In the genomic region with DNA sequence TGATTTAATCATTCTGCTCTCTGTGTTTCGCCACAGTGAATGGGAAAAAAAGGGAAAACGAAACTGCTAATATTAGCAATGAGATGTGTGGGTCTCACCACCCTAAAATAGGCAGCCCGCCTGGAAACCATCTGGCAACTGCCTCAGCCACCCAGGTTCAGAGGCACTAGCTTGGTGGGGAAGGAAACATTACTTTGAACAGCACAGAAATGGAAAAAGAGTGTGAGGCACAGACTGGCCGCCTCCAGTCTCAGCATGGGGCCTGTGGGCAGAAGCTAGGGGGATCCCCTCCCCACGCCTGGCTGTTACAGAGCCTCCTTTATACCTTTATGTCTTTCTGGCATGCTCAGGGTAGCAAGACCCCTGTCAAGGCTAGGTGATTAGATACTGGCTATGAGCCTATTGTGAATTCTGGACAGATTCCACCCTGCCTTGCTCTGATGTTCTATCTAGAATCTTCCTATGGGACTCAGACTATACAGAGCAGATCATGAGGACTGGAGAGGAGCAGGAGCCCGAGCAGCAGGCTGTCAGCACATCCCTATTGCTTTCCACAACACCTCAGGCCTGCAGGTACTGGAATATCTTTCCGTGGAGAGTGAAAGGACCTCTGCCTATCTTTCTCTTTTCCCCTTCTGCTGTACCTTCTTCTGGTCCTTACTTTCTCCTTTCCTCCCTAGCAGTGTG, we compare ENCODE assay signal across 15 mouse cellular contexts. TPM values are rescaled to one million over a fixed set of nuclear protein-coding genes. Genes with fewer than 3 reads are reported as not detected.
DNase-seq lines count a peak whose midpoint lies in the region; ATAC-seq lines count a peak whose summit lies in the region.
"Had no signal": no experiment of that assay in that cellular context is flagged by ENCODE, and none has a peak within 500 bp of the region (broad histone marks: within the 10 kb centered on the region; RNA-seq: fewer than 3 reads in every experiment).

No protein-coding gene starts in this region.

- no peak overlapping the region for H3K9ac ChIP-seq in forebrain, embryonic 14.5 days (ENCODE audit: low read length)
- H3K9ac ChIP-seq in forebrain, embryonic 12.5 days: no peak overlapping the region
- H3K9ac ChIP-seq: embryonic facial prominence, embryonic 15.5 days; liver, postnatal 0 days; stomach, embryonic 15.5 days had no signal

- no peaks in the 10 kb centered on the region for H3K27me3 ChIP-seq in forebrain, embryonic 14.5 days (replicated peaks; ENCODE audit: control insufficient read depth, insufficient read depth, low read length)
- H3K27me3 ChIP-seq in forebrain, embryonic 12.5 days: no peaks in the 10 kb centered on the region
- H3K27me3 ChIP-seq: embryonic facial prominence, embryonic 15.5 days; stomach, embryonic 15.5 days had no signal

- no peak for ATAC-seq in forebrain, embryonic 14.5 days
- no peak for ATAC-seq in forebrain, embryonic 12.5 days (ENCODE audit: low FRiP score)
- ATAC-seq in activated CD4-positive, CD25-positive, alpha-beta regulatory T cell, adult 4 months: peak; percentile 57
- ATAC-seq in megakaryocyte, adult 5-6 weeks (ENCODE audit: poor library complexity, severe bottlenecking): peak; percentile 54
- ATAC-seq: liver, postnatal 0 days had no signal

- H3K36me3 ChIP-seq in forebrain, embryonic 14.5 days (ENCODE audit: control insufficient read depth, insufficient read depth, low read length): no peaks in the 10 kb centered on the region
- H3K36me3 ChIP-seq in forebrain, embryonic 12.5 days (replicated peaks): no peaks in the 10 kb centered on the region
- H3K36me3 ChIP-seq: embryonic facial prominence, embryonic 15.5 days; hindbrain, embryonic 10.5 days; stomach, embryonic 15.5 days had no signal

- no peak overlapping the region for H3K4me3 ChIP-seq in forebrain, embryonic 14.5 days (ENCODE audit: low read depth, low read length)
- no peak overlapping the region for H3K4me3 ChIP-seq in forebrain, embryonic 12.5 days (replicated peaks)
- H3K4me3 ChIP-seq: embryonic facial prominence, embryonic 15.5 days; hindbrain, embryonic 10.5 days; stomach, embryonic 15.5 days had no signal

- 68% methylated on average over 7 of the region's 7 CpGs for WGBS in forebrain, embryonic 14.5 days
- 66% methylated on average over 7 of the region's 7 CpGs for WGBS in forebrain, embryonic 12.5 days

- no peaks in the 10 kb centered on the region for H3K4me1 ChIP-seq in forebrain, embryonic 14.5 days (ENCODE audit: control insufficient read depth, insufficient read depth, low read length)
- no peaks in the 10 kb centered on the region for H3K4me1 ChIP-seq in forebrain, embryonic 12.5 days
- H3K4me1 ChIP-seq: embryonic facial prominence, embryonic 15.5 days; stomach, embryonic 15.5 days had no signal

- DNase-seq in forebrain, embryonic 14.5 days (ENCODE audit: low spot score): peak; percentile 4
- peak; percentile 81 to 88 for DNase-seq in layer of hippocampus, adult 18-20 months (ENCODE audit: low spot score in 2 of 2)
- no peak for DNase-seq in adipocyte (ENCODE audit: low spot score)
- DNase-seq in urinary bladder, postnatal 4 days (ENCODE audit: low spot score in 2 of 2): no peak
- no peak for DNase-seq in embryo, embryonic 10.5 days (ENCODE audit: low spot score)
- DNase-seq: adrenal gland, postnatal 10 days; liver, postnatal 0 days had no signal

- H3K9me3 ChIP-seq in forebrain, embryonic 14.5 days (replicated peaks; ENCODE audit: control insufficient read depth, low read length): no peaks in the 10 kb centered on the region
- H3K9me3 ChIP-seq in forebrain, embryonic 12.5 days: no peaks in the 10 kb centered on the region
- H3K9me3 ChIP-seq: embryonic facial prominence, embryonic 15.5 days; hindbrain, embryonic 10.5 days; stomach, embryonic 15.5 days had no signal

- H3K27ac ChIP-seq in forebrain, embryonic 14.5 days (ENCODE audit: low read depth, low read length): no peak overlapping the region
- H3K27ac ChIP-seq in forebrain, embryonic 12.5 days: no peak overlapping the region
- H3K27ac ChIP-seq: embryonic facial prominence, embryonic 15.5 days; hindbrain, embryonic 10.5 days; stomach, embryonic 15.5 days had no signal

- H3K4me2 ChIP-seq in forebrain, embryonic 14.5 days (ENCODE audit: low read length): no peak overlapping the region
- H3K4me2 ChIP-seq in forebrain, embryonic 12.5 days: no peak overlapping the region
- H3K4me2 ChIP-seq: embryonic facial prominence, embryonic 15.5 days; stomach, embryonic 15.5 days had no signal

RNA-seq across cellular contexts. Expression of gene Pdcd1, which starts 1.3 kb away (rescaled TPM):
- not detected in 2 replicates for polyA plus RNA-seq in forebrain, embryonic 14.5 days (2014; fragmentation: Nextera tagmentation; extraction: Ambion mirVana)
- 0.09 TPM in 1 of 2 replicates, not detected in the other for polyA plus RNA-seq in forebrain, embryonic 12.5 days (2016; fragmentation: Nextera tagmentation; extraction: Ambion mirVana)
- 100 to 1,000 TPM; 116 to 187 TPM for polyA plus RNA-seq in activated CD4-positive, CD25-positive, alpha-beta regulatory T cell, adult 4 months (2017; shearing (Covaris generic))
- under 1 TPM; 0.15 to 0.18 TPM for total RNA-seq in layer of hippocampus, adult 18-20 months (2021)
- total RNA-seq in megakaryocyte, adult 5-6 weeks (2015): not detected in 2 replicates
- total RNA-seq in megakaryocyte, adult 5-6 weeks (2017): 0.26 TPM in 1 of 2 replicates, not detected in the other
- polyA plus RNA-seq: C2C12; neural tube, embryonic 11.5 days had no signal

RNA-seq across cellular contexts. Expression of gene Neu4, which starts 33.4 kb away (rescaled TPM):
- not detected in 2 replicates for polyA plus RNA-seq in forebrain, embryonic 14.5 days (2014; fragmentation: Nextera tagmentation; extraction: Ambion mirVana)
- polyA plus RNA-seq in forebrain, embryonic 12.5 days (2016; fragmentation: Nextera tagmentation; extraction: Ambion mirVana): not detected in 2 replicates
- polyA plus RNA-seq in activated CD4-positive, CD25-positive, alpha-beta regulatory T cell, adult 4 months (2017; shearing (Covaris generic)): under 1 TPM in 1 of 2 experiments, not detected in 1; 0.15 TPM
- total RNA-seq in layer of hippocampus, adult 18-20 months (2021): 1 to 10 TPM; 7.6 to 9.5 TPM
- total RNA-seq in megakaryocyte, adult 5-6 weeks (2015): not detected in 2 replicates
- total RNA-seq in megakaryocyte, adult 5-6 weeks (2017): not detected in 2 replicates
- total RNA-seq: adrenal gland, postnatal 10 days had no signal
- polyA plus RNA-seq: C2C12; embryonic facial prominence, embryonic 15.5 days; hindbrain, embryonic 10.5 days; liver, postnatal 0 days; neural tube, embryonic 11.5 days; stomach, embryonic 15.5 days had no signal

Comparison
In these comparisons a context has a peak if more than half of its experiments do, and no peak if none do; other contexts are left out.
1. ATAC-seq: peak in activated CD4-positive, CD25-positive, alpha-beta regulatory T cell, adult 4 months (single experiment) and megakaryocyte, adult 5-6 weeks (single experiment); none in forebrain, embryonic 14.5 days (single experiment) and forebrain, embryonic 12.5 days (single experiment).
2. DNase-seq: peak in forebrain, embryonic 14.5 days (single experiment) and layer of hippocampus, adult 18-20 months (2 of 2); none in adipocyte (single experiment), urinary bladder, postnatal 4 days (0 of 2) and embryo, embryonic 10.5 days (single experiment).
3. RNA of gene Pdcd1, which starts 1.3 kb away (polyA plus RNA-seq): 116 to 187 TPM in activated CD4-positive, CD25-positive, alpha-beta regulatory T cell, adult 4 months; 0.09 TPM in forebrain, embryonic 12.5 days and not detected in forebrain, embryonic 14.5 days; every median in the first group is over 100 times any median in the second.